Mouse (Mus musculus) olfactory bulb, adult 2 months (tissue): ENCODE measurements around the gene Mdp1. TPM values are rescaled to one million over a fixed set of nuclear protein-coding genes. Genes with fewer than 3 reads are reported as not detected.

ENCODE experiments used
- H3K27ac ChIP-seq: fragments of 200-500 bp; 2 replicates; pipeline ENCODE4 v1.5.1; 2012; ENCODE audit warnings: low read depth, low read length; ENCODE audit not compliant: insufficient read depth
- H3K4me1 ChIP-seq: fragments of 200-500 bp; 2 replicates; pipeline ENCODE4 v1.6.1; 2012; ENCODE audit warnings: low read length; ENCODE audit not compliant: control insufficient read depth, insufficient read depth
- H3K4me3 ChIP-seq: fragments of 200-500 bp; 2 replicates; pipeline ENCODE4 v1.5.1; 2012; ENCODE audit warnings: mild to moderate bottlenecking, low read depth, low read length, moderate library complexity; ENCODE audit not compliant: insufficient read depth
- CTCF ChIP-seq: fragments of 200-500 bp; IDR thresholded peaks from 2 replicates; pipeline ENCODE4 v1.5.1; 2012; ENCODE audit warnings: low read depth, mild to moderate bottlenecking, low read length, moderate library complexity; ENCODE audit not compliant: insufficient read depth
- POLR2A ChIP-seq: fragments of 200-500 bp; IDR thresholded peaks from 2 replicates; pipeline ENCODE4 v1.6.1; 2012; ENCODE audit warnings: mild to moderate bottlenecking, low read depth, low read length, moderate library complexity; ENCODE audit not compliant: insufficient read depth
- WGBS: fragments of 180-500 bp; shearing (Covaris S2); methylation state at CpG from one replicate; pipeline ENCODE4 v1.1.7; 2018; 5-methylcytosine and 5-hydroxymethylcytosine counted together
- polyA plus RNA-seq: library from polyadenylated mRNA; stranded (reverse); fragments of >200 nt; gene quantifications from 2 replicates; pipeline ENCODE4 v1.2.4, GENCODE M21; 2012; ENCODE audit warnings: low replicate concordance; ENCODE audit not compliant: missing spikeins, insufficient read depth, insufficient read length

The Mdp1 gene
- polyA plus RNA-seq, 1 experiment: not detected

DNA sequence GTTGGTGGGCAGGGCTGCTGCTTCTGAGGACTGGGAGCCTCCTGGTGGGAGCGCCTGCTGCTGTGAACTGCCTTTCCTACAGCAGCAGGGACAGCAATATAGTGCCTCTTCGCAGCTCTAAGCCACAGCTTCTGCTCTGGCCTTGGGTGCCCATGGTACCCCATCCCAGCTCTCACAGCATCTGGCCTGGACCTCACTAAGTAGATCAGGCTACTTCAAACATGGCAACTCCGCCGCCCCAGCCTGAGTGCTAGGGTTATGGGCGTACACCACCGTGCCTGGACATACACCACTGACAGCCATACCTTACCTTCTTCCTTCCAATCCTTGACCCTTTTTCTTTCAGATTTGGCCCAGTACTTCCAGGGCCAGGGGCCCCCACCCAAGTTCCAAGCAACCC lies 52.0 kb downstream of the Mdp1 start:
- Histone ChIP-seq H3K4me1 (peaks cover 8% of the 10 kb centered on the region), H3K4me3 (no peak overlapping the region), H3K27ac (no peak overlapping the region)
- WGBS: 96% methylated on average over 6 of the region's 6 CpGs
- no peak for TF ChIP-seq CTCF
- TF ChIP-seq POLR2A: no peak

Other genes starting within 250 kb of the Mdp1 start
- not detected in 2 replicates for gene Dhrs4, start 181.8 kb downstream of the Mdp1 start, polyA plus RNA-seq
- gene Carmil3, start 169.9 kb downstream of the Mdp1 start, polyA plus RNA-seq: not detected in 2 replicates
- gene Cpne6, start 150.1 kb downstream of the Mdp1 start, polyA plus RNA-seq: 357 TPM in 1 of 2 replicates, not detected in the other
- not detected in 2 replicates for gene Nrl, start 135.5 kb downstream of the Mdp1 start, polyA plus RNA-seq
- not detected in 2 replicates for gene Pck2, start 120.2 kb downstream of the Mdp1 start, polyA plus RNA-seq
- not detected in 2 replicates for gene Dcaf11, start 100.5 kb downstream of the Mdp1 start, polyA plus RNA-seq
- gene A730061H03Rik, start 100.1 kb downstream of the Mdp1 start, polyA plus RNA-seq: not detected in 2 replicates
- gene Fitm1, start 84.9 kb downstream of the Mdp1 start, polyA plus RNA-seq: not detected in 2 replicates
- not detected in 2 replicates for gene Psme1, start 82.4 kb downstream of the Mdp1 start, polyA plus RNA-seq
- gene Emc9, start 75.2 kb downstream of the Mdp1 start, polyA plus RNA-seq: not detected in 2 replicates
- gene Psme2, start 69.4 kb downstream of the Mdp1 start, polyA plus RNA-seq: not detected in 2 replicates
- not detected in 2 replicates for gene Rnf31, start 68.8 kb downstream of the Mdp1 start, polyA plus RNA-seq
- gene Irf9, start 56.9 kb downstream of the Mdp1 start, polyA plus RNA-seq: not detected in 2 replicates
- not detected in 2 replicates for gene Rec8, start 42.5 kb downstream of the Mdp1 start, polyA plus RNA-seq
- not detected in 2 replicates for gene Ipo4, start 24.6 kb downstream of the Mdp1 start, polyA plus RNA-seq
- not detected in 2 replicates for gene Gm49378, start 22.6 kb downstream of the Mdp1 start, polyA plus RNA-seq
- gene Tm9sf1, start 16.7 kb downstream of the Mdp1 start, polyA plus RNA-seq: not detected in 2 replicates
- not detected in 2 replicates for gene Tssk4, start 10.3 kb downstream of the Mdp1 start, polyA plus RNA-seq
- gene Gmpr2, start 11.4 kb upstream of the Mdp1 start, polyA plus RNA-seq: not detected in 2 replicates
- not detected in 2 replicates for gene Nedd8, start 11.6 kb upstream of the Mdp1 start, polyA plus RNA-seq
- gene Tinf2, start 21.3 kb upstream of the Mdp1 start, polyA plus RNA-seq: not detected in 2 replicates
- gene Tgm1, start 53.4 kb upstream of the Mdp1 start, polyA plus RNA-seq: not detected in 2 replicates
- not detected in 2 replicates for gene Rabggta, start 61.8 kb upstream of the Mdp1 start, polyA plus RNA-seq
- not detected in 2 replicates for gene Dhrs1, start 85.2 kb upstream of the Mdp1 start, polyA plus RNA-seq
- gene Nop9, start 85.2 kb upstream of the Mdp1 start, polyA plus RNA-seq: not detected in 2 replicates
- not detected in 2 replicates for gene Cideb, start 98.0 kb upstream of the Mdp1 start, polyA plus RNA-seq
- not detected in 2 replicates for gene Ltb4r2, start 100.9 kb upstream of the Mdp1 start, polyA plus RNA-seq
- gene Ltb4r1, start 105.5 kb upstream of the Mdp1 start, polyA plus RNA-seq: not detected in 2 replicates
- gene Adcy4, start 123.6 kb upstream of the Mdp1 start, polyA plus RNA-seq: not detected in 2 replicates
- gene Ripk3, start 128.4 kb upstream of the Mdp1 start, polyA plus RNA-seq: not detected in 2 replicates
- gene Nfatc4, start 162.6 kb upstream of the Mdp1 start, polyA plus RNA-seq: not detected in 2 replicates
- not detected in 2 replicates for gene Nynrin, start 193.5 kb upstream of the Mdp1 start, polyA plus RNA-seq
- gene Cbln3, start 223.9 kb upstream of the Mdp1 start, polyA plus RNA-seq: not detected in 2 replicates
- gene Khnyn, start 224.4 kb upstream of the Mdp1 start, polyA plus RNA-seq: not detected in 2 replicates
- gene Sdr39u1, start 239.8 kb upstream of the Mdp1 start, polyA plus RNA-seq: not detected in 2 replicates